Mouse (Mus musculus): Measurements from ENCODE around the gene Mtpn. TPM values are rescaled to one million over a fixed set of nuclear protein-coding genes. Genes with fewer than 3 reads are reported as not detected.

The Mtpn gene
- polyA plus RNA-seq (2017; shearing (Covaris generic)): 104 TPM

GRCm38 (mm10) chr6:35539304-35540009 is at the start of gene Mtpn:
TSS of gene Mtpn (minus strand) at chr6:35539888.

Other genes with a start within 250 kb of the Mtpn start
- 0.22 TPM for gene Slc13a4, start 231.8 kb downstream of the Mtpn start, polyA plus RNA-seq (2017; shearing (Covaris generic))
- gene Fam180a, start 213.7 kb downstream of the Mtpn start, polyA plus RNA-seq (2017; shearing (Covaris generic)): not detected

All from activated CD4-positive, CD25-positive, alpha-beta regulatory T cell, adult 9 weeks (primary cell).